Mouse (Mus musculus) lung, embryonic 14.5 days (tissue): ENCODE data around the gene Actn4. TPM values are rescaled to one million over a fixed set of nuclear protein-coding genes. Genes with fewer than 3 reads are reported as not detected.
A peak's percentile ranks its signal among the peaks of the same experiment; 100 is the strongest.
"Not testable (repeated sequence)": the region's sequence is repeated elsewhere in the genome, so short reads cannot be mapped to it uniquely, and the experiment has no call there.

Source experiments
- ATAC-seq: fragments of 200-750 bp; cut with Nextera tagmentation; 2 replicates; pipeline ENCODE4 v1.8.0; 2017; ENCODE audit warnings: mild to moderate bottlenecking, moderate TSS enrichment, moderate library complexity; ENCODE audit not compliant: insufficient read depth
- DNase-seq: peaks from one replicate; pipeline ENCODE4 v3.0.0-alpha.2; 2015
- H3K27ac ChIP-seq: fragments of 300-500 bp; sonication (generic); 2 replicates; pipeline ENCODE4 v1.5.1; 2014; ENCODE audit warnings: low read depth, mild to moderate bottlenecking, moderate library complexity
- H3K27me3 ChIP-seq: fragments of 300-500 bp; sonication (generic); 2 replicates; pipeline ENCODE4 v1.6.1; 2014; ENCODE audit warnings: low read length, control low read depth; ENCODE audit not compliant: insufficient read depth
- H3K36me3 ChIP-seq: fragments of 300-500 bp; sonication (generic); 2 replicates; pipeline ENCODE4 v1.6.1; 2014; ENCODE audit warnings: control low read depth; ENCODE audit not compliant: insufficient read depth
- H3K4me1 ChIP-seq: fragments of 300-500 bp; sonication (generic); 2 replicates; pipeline ENCODE4 v1.6.1; 2014; ENCODE audit warnings: antibody characterized with exemption, control low read depth; ENCODE audit not compliant: insufficient read depth
- H3K4me2 ChIP-seq: fragments of 300-500 bp; sonication (generic); 2 replicates; pipeline ENCODE4 v1.6.1; 2014; ENCODE audit warnings: mild to moderate bottlenecking
- H3K4me3 ChIP-seq: fragments of 300-500 bp; sonication (generic); 2 replicates; pipeline ENCODE4 v1.5.1; 2014; ENCODE audit warnings: low read depth, low read length
- H3K9ac ChIP-seq: fragments of 300-500 bp; sonication (generic); 2 replicates; pipeline ENCODE4 v1.6.1; 2014
- H3K9me3 ChIP-seq: fragments of 300-500 bp; sonication (generic); 2 replicates; pipeline ENCODE4 v1.6.1; 2016; ENCODE audit warnings: low read depth, low read length, control low read depth
- CTCF ChIP-seq: IDR thresholded peaks from 2 replicates; pipeline ENCODE4 v1.5.1; 2016; ENCODE audit warnings: antibody characterized with exemption, low read depth
- whole genome bisulfite sequencing: fragments of 180-500 bp; shearing (Covaris S2); extraction: QIAGEN DNeasy Blood & Tissue Kit; methylation state at CpG from one replicate; pipeline ENCODE4 v1.1.7; 2014; 5-methylcytosine and 5-hydroxymethylcytosine counted together
- polyA plus RNA-seq: library from polyadenylated mRNA; unstranded; fragments of >200 nt; fragmentation: Nextera tagmentation; extraction: Ambion mirVana; gene quantifications from 2 replicates; pipeline ENCODE4 v1.2.1, GENCODE M21; 2014

Actn4 gene
- polyA plus RNA-seq, 1 experiment from 2014 or later, result 270 TPM

DNA sequence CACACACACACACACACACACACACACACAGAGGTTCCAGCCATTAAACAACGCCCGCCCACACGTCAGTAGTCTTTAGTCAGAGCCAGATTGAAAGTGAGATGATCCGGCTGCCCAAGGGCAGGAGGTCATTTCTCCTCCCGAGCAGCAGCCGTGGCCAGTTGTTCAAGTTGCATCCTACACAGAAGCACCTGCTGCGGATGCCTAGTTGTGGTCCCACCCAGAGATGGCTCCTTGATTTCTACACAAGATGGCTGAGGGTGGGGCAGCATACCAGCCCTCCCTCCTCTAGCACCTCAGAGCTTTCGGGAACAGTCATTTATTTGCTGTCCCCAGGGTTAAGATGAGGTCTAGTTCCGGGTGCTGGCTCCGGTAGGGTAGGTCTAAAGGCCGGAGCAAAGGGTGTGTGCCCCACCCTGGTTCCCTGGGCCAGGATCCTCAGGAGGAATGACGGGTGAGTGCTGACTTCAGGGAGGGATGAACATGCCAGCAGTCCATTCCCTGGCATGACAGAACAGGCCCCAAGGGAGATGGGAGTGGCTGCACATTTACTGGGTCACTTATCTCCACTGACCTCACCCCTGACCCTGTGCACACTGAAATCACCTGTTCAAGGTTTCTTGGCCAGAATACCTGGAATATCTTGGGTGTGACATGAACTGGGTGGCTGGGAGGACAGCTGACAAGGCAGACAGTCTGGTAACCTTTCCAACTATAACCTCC lies 7.7 kb upstream of the Actn4 start:
- peak; percentile 15 for DNase-seq

DNA sequence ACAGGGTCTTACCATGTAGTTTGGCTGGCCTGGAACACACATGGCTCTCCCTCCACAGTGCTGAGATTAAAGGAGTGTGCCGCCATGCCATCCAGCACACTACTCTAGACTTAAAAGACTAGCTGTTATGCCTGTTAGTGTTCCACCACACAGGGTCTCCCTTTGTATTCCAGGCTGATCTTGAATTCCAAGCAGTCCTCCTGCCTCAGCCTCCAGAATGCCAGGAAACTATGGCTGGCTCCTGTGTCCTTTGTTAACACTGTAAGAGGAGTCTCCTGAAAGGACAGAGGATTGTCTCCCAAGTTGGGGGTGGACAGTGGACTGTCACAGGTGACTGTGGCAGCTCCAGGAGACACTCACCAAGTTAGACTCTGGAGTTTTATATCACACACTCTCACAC lies 7.1 kb upstream of the Actn4 start:
- WGBS, result 89% methylated on average over 1 of the region's 1 CpGs
- Histone ChIP-seq H3K27ac (no peak overlapping the region), H3K4me2 (no peak overlapping the region), H3K9ac (no peak overlapping the region), H3K27me3 (no peaks in the 10 kb centered on the region), H3K9me3 (no peaks in the 10 kb centered on the region), H3K4me3 (no peak overlapping the region), H3K36me3 (peaks cover 39% of the 10 kb centered on the region), H3K4me1 (peaks cover 13% of the 10 kb centered on the region)
- ATAC-seq, result 0 out of 2 replicates have a peak, but pooled peaks have one; percentile 22
- DNase-seq, result no peak
- no peak for TF ChIP-seq CTCF

More for the DNA sequence above, 7.7 kb upstream of the Actn4 start:
- Histone ChIP-seq H3K4me2 (no peak overlapping the region), H3K4me1 (peaks cover 13% of the 10 kb centered on the region), H3K9me3 (no peaks in the 10 kb centered on the region), H3K27ac (no peak overlapping the region), H3K36me3 (peaks cover 44% of the 10 kb centered on the region), H3K9ac (no peak overlapping the region), H3K27me3 (no peaks in the 10 kb centered on the region), H3K4me3 (no peak overlapping the region)
- ATAC-seq, result 0 out of 2 replicates have a peak, but pooled peaks have one; percentile 3
- 45% methylated on average over 12 of the region's 12 CpGs for WGBS
- TF ChIP-seq CTCF, result no peak

DNA sequence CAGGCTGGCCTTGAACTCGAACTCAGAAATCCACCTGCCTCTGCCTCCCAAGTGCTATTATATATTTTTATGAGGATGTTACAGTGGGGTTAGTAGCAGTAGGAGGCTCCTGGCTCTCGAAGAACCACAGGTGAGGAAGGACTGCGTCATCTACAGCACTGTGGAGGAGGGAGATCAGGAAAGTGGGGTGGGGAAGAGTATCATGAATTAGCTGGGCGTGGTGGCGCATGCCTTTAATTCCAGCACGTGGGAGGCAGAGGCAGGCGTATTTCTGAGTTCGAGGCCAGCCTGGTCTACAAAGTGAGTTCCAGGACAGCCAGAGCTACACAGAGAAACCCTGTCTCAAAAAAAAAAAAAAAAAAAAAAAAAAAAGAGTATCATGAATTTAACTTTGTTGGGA lies 6.0 kb upstream of the Actn4 start:
- H3K4me3 ChIP-seq, H3K27ac ChIP-seq, ATAC-seq, H3K4me2 ChIP-seq, H3K9ac ChIP-seq, DNase-seq, H3K27me3 ChIP-seq, H3K9me3 ChIP-seq: not testable (repeated sequence)
- H3K36me3 ChIP-seq, result peaks cover 27% of the 10 kb centered on the region
- H3K4me1 ChIP-seq, result peaks cover 13% of the 10 kb centered on the region
- 89% methylated on average over 8 of the region's 8 CpGs for WGBS

DNA sequence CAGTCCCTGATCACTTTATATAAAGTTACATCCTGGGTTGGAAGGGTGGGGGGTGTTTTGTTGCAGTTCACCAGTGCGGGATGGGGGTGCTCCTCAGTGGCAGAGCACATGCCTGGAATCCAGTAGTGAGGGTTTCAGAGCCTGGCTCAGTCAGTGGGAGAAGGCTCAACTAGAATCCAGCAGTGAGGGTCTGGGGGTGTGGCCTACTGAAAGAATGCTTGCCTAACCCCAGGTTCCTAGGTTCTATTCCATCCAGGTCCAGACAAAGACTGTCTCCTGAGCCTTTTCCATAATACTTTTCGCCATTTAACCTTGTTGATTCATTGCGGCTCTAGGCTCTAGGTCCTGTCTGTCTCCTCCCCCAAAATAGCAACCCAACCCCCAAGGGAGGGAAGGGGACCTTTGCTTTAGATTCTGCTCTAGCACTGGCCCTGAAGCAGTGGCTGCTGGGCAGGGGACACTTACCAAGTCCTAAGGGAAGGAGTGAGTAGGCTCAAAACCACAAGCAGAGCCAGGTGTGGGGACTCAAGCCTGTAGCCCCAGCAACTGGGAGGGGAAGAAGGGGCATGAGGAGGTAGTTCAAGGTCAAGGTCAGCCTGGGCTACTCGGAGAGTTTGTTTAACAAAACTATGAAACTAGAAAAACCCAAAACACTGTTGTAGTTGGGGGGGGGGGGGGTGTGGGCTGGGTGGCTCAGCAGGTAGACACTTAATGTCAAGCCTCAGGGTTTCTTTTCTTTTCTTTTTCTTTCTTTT lies 4.8 kb upstream of the Actn4 start:
- ATAC-seq (no peak), DNase-seq (no peak)
- Histone ChIP-seq H3K4me3 (no peak overlapping the region), H3K9ac (no peak overlapping the region), H3K27me3 (no peaks in the 10 kb centered on the region), H3K9me3 (no peaks in the 10 kb centered on the region), H3K4me2 (no peak overlapping the region), H3K4me1 (peaks cover 6% of the 10 kb centered on the region; the same call in 1 of the 2 replicates), H3K27ac (no peak overlapping the region), H3K36me3 (peaks cover 20% of the 10 kb centered on the region)
- TF ChIP-seq CTCF, result no peak
- 53% methylated on average over 4 of the region's 4 CpGs for WGBS

DNA sequence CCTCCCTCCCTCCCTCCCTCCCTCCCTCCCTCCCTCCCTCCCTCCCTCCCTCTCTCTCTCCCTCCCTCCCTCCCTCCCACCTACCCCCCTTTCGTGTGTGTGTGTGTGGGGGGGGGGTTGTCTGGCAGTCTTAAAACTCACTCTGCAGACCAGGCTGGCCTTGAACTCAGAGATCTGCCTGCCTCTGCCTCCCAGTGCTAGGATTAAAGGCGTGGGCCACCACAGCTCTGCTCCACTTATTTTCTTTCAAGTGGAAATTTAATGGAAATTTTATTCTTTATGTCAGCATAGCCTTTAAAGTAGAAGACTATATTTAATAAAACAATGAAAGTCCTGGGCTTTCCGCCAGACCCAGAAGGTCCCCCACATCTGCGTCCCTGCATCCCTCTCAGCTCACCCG lies 4.0 kb upstream of the Actn4 start:
- peaks cover 13% of the 10 kb centered on the region for H3K36me3 ChIP-seq
- H3K9me3 ChIP-seq, result no peaks in the 10 kb centered on the region
- 72% methylated on average over 4 of the region's 5 CpGs for WGBS
- no peak overlapping the region for H3K9ac ChIP-seq
- H3K27ac ChIP-seq, result no peak overlapping the region
- no peaks in the 10 kb centered on the region for H3K27me3 ChIP-seq
- DNase-seq, result no peak
- ATAC-seq, result no peak
- H3K4me3 ChIP-seq, result no peak overlapping the region
- no peaks in the 10 kb centered on the region for H3K4me1 ChIP-seq
- H3K4me2 ChIP-seq, result no peak overlapping the region
- TF ChIP-seq CTCF, result no peak

DNA sequence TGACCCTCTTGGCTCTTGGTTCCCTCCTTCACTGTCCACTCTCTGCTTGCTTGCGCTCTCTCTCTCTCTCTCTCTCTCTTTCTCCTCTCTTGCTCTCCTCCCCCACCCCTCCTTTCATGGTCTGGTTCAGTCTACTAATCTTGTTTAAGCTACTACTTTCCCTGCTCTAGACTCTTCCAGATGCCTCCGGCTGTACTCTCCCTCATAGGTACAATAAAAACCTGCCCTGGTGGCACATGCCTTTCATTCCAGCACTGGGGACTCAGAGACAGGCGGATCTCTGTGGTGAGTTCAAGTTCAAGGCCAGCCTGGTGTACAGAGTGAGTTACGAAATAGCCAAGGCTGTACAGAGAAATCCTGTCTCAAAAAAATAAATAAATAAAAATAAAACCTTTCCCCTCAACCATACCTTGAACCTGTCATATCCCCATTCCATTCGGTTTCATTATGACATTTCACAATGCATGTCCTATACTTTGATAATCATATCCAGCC lies 3.3 kb upstream of the Actn4 start:
- DNase-seq (no peak), ATAC-seq (no peak)
- H3K4me3 ChIP-seq, result no peak overlapping the region
- H3K9me3 ChIP-seq, result no peaks in the 10 kb centered on the region
- H3K9ac ChIP-seq, result no peak overlapping the region
- WGBS, result 74% methylated on average over 5 of the region's 5 CpGs
- no peaks in the 10 kb centered on the region for H3K27me3 ChIP-seq
- H3K27ac ChIP-seq, result no peak overlapping the region
- no peak for TF ChIP-seq CTCF
- H3K4me1 ChIP-seq, result peaks cover 2% of the 10 kb centered on the region; the same call in 1 of the 2 replicates
- H3K36me3 ChIP-seq, result 0 out of 2 replicates have a peak, but pooled peaks cover 7% of the 10 kb centered on the region
- no peak overlapping the region for H3K4me2 ChIP-seq

DNA sequence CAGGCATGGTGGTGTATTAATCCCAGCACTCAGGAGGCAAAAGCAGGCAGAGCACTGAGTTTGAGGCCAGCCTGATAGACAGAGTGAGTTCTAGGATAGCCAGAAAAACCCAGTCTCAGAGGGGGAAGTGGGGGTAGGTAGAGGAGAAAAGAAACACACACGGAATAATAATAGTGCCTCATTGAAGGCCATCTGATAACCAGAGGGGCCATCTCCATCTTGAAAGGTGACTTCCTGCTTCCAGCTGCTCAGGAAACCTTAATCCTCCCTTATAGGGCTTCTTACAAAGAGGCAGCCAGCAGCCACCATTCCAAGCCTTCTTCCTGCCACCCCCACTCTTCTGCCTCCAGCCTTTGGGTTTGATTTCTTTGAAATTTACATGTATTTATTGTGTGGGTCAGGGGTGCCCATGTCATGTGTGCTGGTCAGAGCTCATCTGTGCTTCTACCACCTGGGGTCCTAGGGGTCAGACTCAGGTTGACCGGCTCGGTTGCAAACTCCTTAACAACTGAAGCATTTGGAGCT lies 1.3 kb upstream of the Actn4 start:
- DNase-seq, result no peak
- H3K9ac ChIP-seq, result no peak overlapping the region
- WGBS, result 71% methylated on average over 3 of the region's 3 CpGs
- no peak for TF ChIP-seq CTCF
- H3K9me3 ChIP-seq, result no peaks in the 10 kb centered on the region
- no peak overlapping the region for H3K4me3 ChIP-seq
- ATAC-seq, result no peak
- H3K36me3 ChIP-seq, result no peaks in the 10 kb centered on the region
- H3K4me2 ChIP-seq, result no peak overlapping the region
- 0 out of 2 replicates have a peak overlapping the region, but pooled peaks have one; percentile 88 for H3K27ac ChIP-seq
- H3K4me1 ChIP-seq, result peaks cover 15% of the 10 kb centered on the region
- no peaks in the 10 kb centered on the region for H3K27me3 ChIP-seq
